Mouse (Mus musculus) forebrain, embryonic 10.5 days (tissue): ENCODE measurements around the gene Cep89. TPM values are rescaled to one million over a fixed set of nuclear protein-coding genes. Genes with fewer than 3 reads are reported as not detected.

Source experiments
- DNase-seq: peaks from one replicate; pipeline ENCODE4 v3.0.0-alpha.2; 2017; ENCODE audit warnings: low spot score; ENCODE audit errors: extremely low spot score
- H3K27ac ChIP-seq: fragments of 300-500 bp; sonication (generic); 2 replicates; pipeline ENCODE4 v1.5.1; 2016; ENCODE audit warnings: mild to moderate bottlenecking
- H3K27me3 ChIP-seq: fragments of 300-500 bp; sonication (generic); 2 replicates; pipeline ENCODE4 v1.6.1; 2016; ENCODE audit warnings: mild to moderate bottlenecking; ENCODE audit not compliant: poor library complexity, severe bottlenecking
- H3K36me3 ChIP-seq: fragments of 300-500 bp; sonication (generic); replicated peaks from 2 replicates; pipeline ENCODE4 v1.6.1; 2016; ENCODE audit warnings: mild to moderate bottlenecking, moderate library complexity
- H3K4me1 ChIP-seq: fragments of 300-500 bp; sonication (generic); 2 replicates; pipeline ENCODE4 v1.6.1; 2016
- H3K4me3 ChIP-seq: fragments of 300-500 bp; sonication (generic); 2 replicates; pipeline ENCODE4 v1.5.1; 2016; ENCODE audit warnings: mild to moderate bottlenecking, moderate library complexity
- H3K9me3 ChIP-seq: fragments of 300-500 bp; sonication (generic); 2 replicates; pipeline ENCODE4 v1.6.1; 2016; ENCODE audit warnings: mild to moderate bottlenecking, moderate library complexity
- WGBS: fragments of 180-500 bp; shearing (Covaris S2); methylation state at CpG from one replicate; pipeline ENCODE4 v1.1.7; 2016; 5-methylcytosine and 5-hydroxymethylcytosine counted together
- polyA plus RNA-seq: library from polyadenylated mRNA; unstranded; fragments of >200 nt; fragmentation: Nextera tagmentation; extraction: Ambion mirVana; gene quantifications from 2 replicates; pipeline ENCODE4 v1.2.1, GENCODE M21; 2016

Gene Cep89
- polyA plus RNA-seq, 1 experiment from 2014 or later: 72.3 TPM

- DNase-seq: no peak
- Histone ChIP-seq H3K36me3 (peaks cover 66% of the 10 kb centered on the region), H3K9me3 (no peaks in the 10 kb centered on the region), H3K4me3 (peak overlapping the region; percentile 75), H3K27me3 (no peaks in the 10 kb centered on the region), H3K4me1 (peaks cover 25% of the 10 kb centered on the region), H3K27ac (peak overlapping the region; percentile 88)
- WGBS: 16% methylated on average over 17 of the region's 17 CpGs
These were observed 940 bp upstream of the Cep89 start for GRCm38 (mm10) chr7:35395734-35396456.

GRCm38 (mm10) chr7:35401169-35401568 lies 4.3 kb downstream of the Cep89 start:
- no peak for DNase-seq
- Histone ChIP-seq H3K4me3 (no peak overlapping the region), H3K27me3 (no peaks in the 10 kb centered on the region), H3K9me3 (no peaks in the 10 kb centered on the region), H3K36me3 (peaks cover 78% of the 10 kb centered on the region), H3K27ac (no peak overlapping the region), H3K4me1 (peaks cover 13% of the 10 kb centered on the region)
- WGBS: 78% methylated on average over 4 of the region's 4 CpGs

GRCm38 (mm10) chr7:35415226-35415625 lies 18.4 kb downstream of the Cep89 start:
- DNase-seq: no peak
- H3K36me3 ChIP-seq: peaks cover 99% of the 10 kb centered on the region
- H3K9me3 ChIP-seq: no peaks in the 10 kb centered on the region
- no peaks in the 10 kb centered on the region for H3K4me1 ChIP-seq
- no peak overlapping the region for H3K27ac ChIP-seq
- H3K27me3 ChIP-seq: no peaks in the 10 kb centered on the region
- 74% methylated on average over 5 of the region's 5 CpGs for WGBS
- no peak overlapping the region for H3K4me3 ChIP-seq

- H3K9me3 ChIP-seq: no peaks in the 10 kb centered on the region
- no peak overlapping the region for H3K27ac ChIP-seq
- no peak for DNase-seq
- no peaks in the 10 kb centered on the region for H3K4me1 ChIP-seq
- no peak overlapping the region for H3K4me3 ChIP-seq
- H3K36me3 ChIP-seq: peaks cover 99% of the 10 kb centered on the region
- H3K27me3 ChIP-seq: no peaks in the 10 kb centered on the region
- WGBS: 85% methylated on average over 9 of the region's 9 CpGs
These were observed 19.2 kb downstream of the Cep89 start for GRCm38 (mm10) chr7:35415801-35416653.

- DNase-seq: no peak
- peaks cover 99% of the 10 kb centered on the region for H3K36me3 ChIP-seq
- 88% methylated on average over 5 of the region's 5 CpGs for WGBS
These were observed 19.8 kb downstream of the Cep89 start for GRCm38 (mm10) chr7:35416654-35416948.

DNA sequence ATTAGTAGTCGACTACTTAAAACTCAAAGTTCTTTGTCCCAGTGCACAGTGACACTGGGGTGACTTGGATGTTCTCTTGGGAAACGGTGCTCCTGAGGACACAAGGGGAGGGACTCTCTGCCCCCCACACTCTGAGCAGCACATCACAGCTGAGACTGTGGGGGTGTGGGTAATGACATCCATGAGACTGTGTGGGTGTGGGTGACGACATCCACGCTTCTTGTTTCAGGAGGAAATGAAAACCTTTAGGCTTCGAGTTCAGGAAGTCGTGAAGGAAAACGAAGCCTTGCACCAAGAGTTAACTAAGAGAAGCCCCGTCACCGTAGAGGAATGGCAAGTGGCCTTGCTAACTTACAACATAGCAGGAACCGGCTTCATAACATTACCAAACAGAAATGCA lies 26.2 kb downstream of the Cep89 start:
- WGBS: 94% methylated on average over 10 of the region's 10 CpGs
- H3K27me3 ChIP-seq: no peaks in the 10 kb centered on the region
- no peaks in the 10 kb centered on the region for H3K9me3 ChIP-seq
- no peak overlapping the region for H3K27ac ChIP-seq
- no peak overlapping the region for H3K4me3 ChIP-seq
- no peak for DNase-seq
- peaks cover 91% of the 10 kb centered on the region for H3K36me3 ChIP-seq
- H3K4me1 ChIP-seq: no peaks in the 10 kb centered on the region

More at GRCm38 (mm10) chr7:35416654-35416948, 19.8 kb downstream of the Cep89 start:
- Histone ChIP-seq H3K27ac (no peak overlapping the region), H3K4me3 (no peak overlapping the region), H3K27me3 (no peaks in the 10 kb centered on the region), H3K4me1 (no peaks in the 10 kb centered on the region), H3K9me3 (no peaks in the 10 kb centered on the region)

- H3K4me3 ChIP-seq: no peak overlapping the region
- WGBS: 90% methylated on average over 10 of the region's 10 CpGs
- H3K9me3 ChIP-seq: no peaks in the 10 kb centered on the region
- H3K27me3 ChIP-seq: no peaks in the 10 kb centered on the region
- no peak for DNase-seq
- no peak overlapping the region for H3K27ac ChIP-seq
- H3K4me1 ChIP-seq: no peaks in the 10 kb centered on the region
- peaks cover 90% of the 10 kb centered on the region for H3K36me3 ChIP-seq
These were observed 31.3 kb downstream of the Cep89 start for GRCm38 (mm10) chr7:35428146-35428545.

GRCm38 (mm10) chr7:35435266-35435665 lies 38.4 kb downstream of the Cep89 start:
- WGBS: 77% methylated on average over 9 of the region's 9 CpGs
- Histone ChIP-seq H3K9me3 (no peaks in the 10 kb centered on the region), H3K27me3 (no peaks in the 10 kb centered on the region), H3K4me1 (peaks cover 11% of the 10 kb centered on the region), H3K36me3 (peaks cover 96% of the 10 kb centered on the region), H3K4me3 (no peak overlapping the region), H3K27ac (no peak overlapping the region)
- DNase-seq: no peak

GRCm38 (mm10) chr7:35447501-35447900 lies 50.7 kb downstream of the Cep89 start:
- H3K36me3 ChIP-seq: no peaks in the 10 kb centered on the region
- no peaks in the 10 kb centered on the region for H3K27me3 ChIP-seq
- H3K4me1 ChIP-seq: peaks cover 19% of the 10 kb centered on the region
- H3K27ac ChIP-seq: peak overlapping the region; percentile 60
- no peak overlapping the region for H3K4me3 ChIP-seq
- 52% methylated on average over 4 of the region's 4 CpGs for WGBS
- no peak for DNase-seq
- H3K9me3 ChIP-seq: no peaks in the 10 kb centered on the region

GRCm38 (mm10) chr7:35447996-35448846 lies 51.4 kb downstream of the Cep89 start, which contains the start of gene Slc7a9:
Gene Slc7a9, plus strand, starts transcription at chr7:35448796.
- Histone ChIP-seq H3K4me1 (peaks cover 19% of the 10 kb centered on the region), H3K27me3 (no peaks in the 10 kb centered on the region), H3K36me3 (no peaks in the 10 kb centered on the region), H3K4me3 (no peak within 1 kb of the TSS), H3K9me3 (no peaks in the 10 kb centered on the region), H3K27ac (peak within 1 kb of the TSS; percentile 60)
- 34% methylated on average over 15 of the region's 15 CpGs for WGBS
- DNase-seq: no peak

- H3K4me3 ChIP-seq: no peak overlapping the region
- H3K9me3 ChIP-seq: no peaks in the 10 kb centered on the region
- WGBS: 85% methylated on average over 7 of the region's 7 CpGs
These were observed 52.0 kb downstream of the Cep89 start for GRCm38 (mm10) chr7:35448867-35449266.

GRCm38 (mm10) chr7:35456091-35456814 lies 59.4 kb downstream of the Cep89 start:
- DNase-seq: no peak
- H3K4me3 ChIP-seq: no peak overlapping the region
- H3K9me3 ChIP-seq: no peaks in the 10 kb centered on the region
- no peak overlapping the region for H3K27ac ChIP-seq
- H3K36me3 ChIP-seq: no peaks in the 10 kb centered on the region
- WGBS: 82% methylated on average over 4 of the region's 4 CpGs
- no peaks in the 10 kb centered on the region for H3K4me1 ChIP-seq
- no peaks in the 10 kb centered on the region for H3K27me3 ChIP-seq

More at GRCm38 (mm10) chr7:35448867-35449266, 52.0 kb downstream of the Cep89 start:
- Histone ChIP-seq H3K36me3 (no peaks in the 10 kb centered on the region), H3K4me1 (peaks cover 19% of the 10 kb centered on the region), H3K27me3 (no peaks in the 10 kb centered on the region), H3K27ac (no peak overlapping the region)
- DNase-seq: no peak
